Mouse (Mus musculus) mouse trophoblast stem cell (cell line): ENCODE data around the gene Pafah1b3.
"Not testable (repeated sequence)": the region's sequence is repeated elsewhere in the genome, so short reads cannot be mapped to it uniquely, and the experiment has no call there.

ENCODE experiments used
- in situ Hi-C, 2 experiments: fragments of 300-500 bp; cut with MseI, MboI; formaldehyde crosslinking; loops; 2 replicates in 1 of 2; 3 replicates in 1 of 2; pipeline ENCODE4 v1.15.1; 2025

Pafah1b3 gene

GRCm38 (mm10) chr7:25269545-25270271 is 28.1 kb downstream of the Pafah1b3 start:
- in situ Hi-C loops, result no loop called here

GRCm38 (mm10) chr7:25269029-25269428 is 28.8 kb downstream of the Pafah1b3 start:
- in situ Hi-C loops, result no loop called here

- in situ Hi-C loops, result no loop called here
Measured at GRCm38 (mm10) chr7:25268588-25268987, 29.2 kb downstream of the Pafah1b3 start.

DNA sequence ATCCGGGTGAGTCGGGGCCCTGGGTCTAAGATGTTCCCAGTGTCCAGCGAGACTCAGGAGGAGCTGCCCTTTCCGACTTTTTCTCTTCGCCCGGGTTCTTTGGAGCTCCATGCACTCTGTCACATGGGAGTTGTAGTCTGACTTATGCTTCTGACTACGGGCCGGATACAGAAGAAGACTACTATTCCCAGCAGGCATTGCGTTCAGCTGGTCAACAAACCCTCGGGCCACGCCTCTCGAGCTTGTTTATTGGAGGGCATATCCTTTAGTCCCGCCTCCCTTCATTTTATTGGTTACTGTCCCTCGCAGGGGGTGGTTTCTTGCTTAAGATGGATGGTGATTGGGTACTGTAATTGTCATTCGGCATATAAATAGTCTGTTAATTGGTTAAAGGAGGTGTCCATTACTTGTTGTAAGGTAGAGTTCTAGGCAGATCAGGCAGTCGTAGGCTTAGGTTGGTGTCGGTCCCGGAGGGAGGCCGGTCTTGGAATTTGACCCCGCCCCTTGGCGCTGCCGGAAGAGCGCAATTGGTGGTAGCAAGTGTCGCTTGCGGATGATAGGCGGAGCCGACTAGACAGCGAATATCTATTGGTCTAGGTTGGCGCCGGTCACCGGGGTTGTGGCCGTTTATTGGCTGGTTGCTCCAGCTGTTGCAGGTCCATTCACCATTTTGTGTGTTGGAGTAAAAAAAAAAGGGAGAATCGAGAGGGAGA is 29.9 kb downstream of the Pafah1b3 start:
- in situ Hi-C loops, result no loop called here

- in situ Hi-C loops, result no loop called here
Measured at GRCm38 (mm10) chr7:25267301-25267750, 30.5 kb downstream of the Pafah1b3 start, which contains the start of gene Cic. Gene Cic (plus strand): TSS chr7:25267704.

DNA sequence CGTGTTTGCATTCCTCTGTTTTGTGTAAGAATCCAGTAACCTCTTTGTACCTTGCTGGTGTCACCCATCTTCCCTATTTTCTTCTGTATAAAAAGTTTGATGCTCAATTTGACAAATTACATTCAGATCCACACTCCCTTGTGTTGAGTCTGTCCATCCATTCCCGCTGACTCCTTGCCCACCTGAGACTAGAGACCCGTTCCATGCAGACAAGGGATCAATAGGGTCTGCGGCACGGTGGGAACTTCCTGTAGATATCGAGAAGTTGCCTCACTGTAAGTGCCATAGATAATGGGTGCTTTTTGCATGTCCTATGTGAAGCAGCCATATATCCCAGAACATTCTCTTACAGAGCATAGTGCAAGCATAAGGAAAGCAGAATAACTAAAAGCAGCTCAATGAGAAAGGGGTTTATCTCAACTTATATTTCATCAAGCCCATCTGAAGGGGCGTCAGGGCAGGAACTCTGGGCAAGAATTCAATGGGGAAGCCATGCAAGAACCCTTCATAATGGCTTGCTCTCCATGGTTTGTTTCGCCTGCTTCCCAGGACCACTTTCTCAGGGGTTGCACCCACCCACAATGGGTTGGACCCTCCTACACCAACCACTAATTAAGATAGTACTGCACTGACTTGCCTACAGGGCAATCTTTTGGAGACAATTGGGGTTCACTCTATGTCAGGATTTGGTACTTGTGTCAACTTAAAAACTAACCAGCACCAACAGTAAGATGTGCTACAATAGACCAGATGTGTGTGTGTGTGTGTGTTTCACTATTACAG is 31.4 kb downstream of the Pafah1b3 start:
- in situ Hi-C loops, result no loop called here

DNA sequence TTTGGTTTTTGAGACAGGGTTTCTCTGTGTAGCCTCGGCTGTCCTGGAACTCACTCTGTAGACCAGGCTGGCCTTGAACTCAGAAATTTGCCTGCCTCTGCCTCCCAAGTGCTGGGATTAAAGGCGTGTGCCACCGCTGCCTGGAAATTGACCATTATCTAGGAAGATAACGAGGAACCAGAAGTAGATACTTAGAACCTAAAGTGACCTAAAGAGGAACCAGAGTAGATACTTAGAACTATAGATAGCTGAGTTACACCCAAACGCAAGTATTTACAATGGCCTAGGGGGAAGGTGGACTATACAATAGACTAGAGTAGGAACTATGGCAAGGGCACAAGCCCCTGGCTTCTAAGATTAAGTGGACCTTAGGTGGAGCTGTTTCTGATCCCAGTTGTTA is 32.0 kb downstream of the Pafah1b3 start:
- in situ Hi-C loops, result not testable (repeated sequence)

GRCm38 (mm10) chr7:25263968-25264870 is 33.6 kb downstream of the Pafah1b3 start:
- in situ Hi-C loops, result no loop called here

DNA sequence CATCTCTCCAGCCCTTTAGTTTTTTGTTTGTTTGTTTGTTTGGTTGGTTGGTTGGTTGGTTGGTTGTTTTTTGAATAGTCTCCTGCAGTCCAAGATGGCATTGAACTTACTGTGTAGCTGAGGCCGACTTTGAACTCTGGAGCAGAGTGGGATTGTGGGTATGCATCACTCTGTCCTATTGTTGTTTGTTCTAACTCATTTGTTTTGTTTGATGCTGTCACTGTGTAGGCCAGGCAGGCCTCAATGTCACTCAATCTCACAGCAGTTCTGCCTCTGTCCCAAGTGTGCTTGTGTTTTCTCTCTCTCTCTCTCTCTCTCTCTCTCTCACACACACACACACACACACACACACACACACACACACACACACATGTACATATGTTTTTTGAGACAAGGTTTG is 35.9 kb downstream of the Pafah1b3 start:
- in situ Hi-C loops, result no loop called here

- in situ Hi-C loops, result no loop called here
Measured at GRCm38 (mm10) chr7:25251822-25252221, 46.0 kb downstream of the Pafah1b3 start.

- in situ Hi-C loops, result no loop called here
Measured at GRCm38 (mm10) chr7:25251071-25251791, 46.6 kb downstream of the Pafah1b3 start.

DNA sequence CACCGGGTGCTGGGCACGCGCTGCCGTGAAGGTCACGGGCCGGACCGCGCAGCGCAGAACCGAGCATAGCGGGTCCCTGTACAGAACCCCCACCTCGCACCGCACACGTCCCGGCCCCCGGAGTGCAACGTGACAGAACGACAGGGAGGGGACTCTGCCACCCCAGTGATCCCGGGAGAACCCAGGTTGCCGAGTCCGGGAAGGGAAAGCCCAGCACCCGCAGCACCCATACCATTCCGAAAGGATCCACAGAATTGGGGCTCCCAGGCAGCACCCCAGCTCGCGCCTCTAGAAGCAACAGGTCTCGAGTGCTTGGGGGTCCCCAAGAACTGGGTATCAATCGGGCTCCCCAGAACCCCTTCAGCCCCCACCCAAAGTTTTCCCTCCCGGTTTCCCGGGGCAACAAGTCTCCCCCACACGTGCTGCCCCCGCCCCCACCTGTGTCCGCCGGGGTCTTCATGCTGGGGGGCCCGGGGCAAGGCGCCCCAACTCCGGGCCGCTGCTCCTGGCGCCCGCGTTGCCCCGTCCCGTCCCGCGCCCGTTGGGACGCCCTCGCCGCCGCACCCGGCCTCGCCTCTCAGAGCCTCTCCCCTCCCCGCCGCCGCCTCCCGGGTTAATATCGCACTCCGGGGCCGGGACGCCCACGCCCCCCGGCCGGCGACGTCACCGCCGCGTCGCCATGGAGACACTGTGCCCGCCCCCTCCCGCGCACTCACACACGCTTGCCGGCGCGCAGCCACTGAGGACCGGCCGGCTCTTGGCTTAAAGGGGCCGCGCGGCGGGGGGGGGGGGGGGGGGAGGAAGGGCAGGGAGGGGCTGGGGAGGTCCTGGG is 47.4 kb downstream of the Pafah1b3 start, which contains the start of gene Erf:
Erf (minus strand) TSS at position 621 of the 832 bp plus-strand sequence.
- in situ Hi-C loops, result no loop called here

DNA sequence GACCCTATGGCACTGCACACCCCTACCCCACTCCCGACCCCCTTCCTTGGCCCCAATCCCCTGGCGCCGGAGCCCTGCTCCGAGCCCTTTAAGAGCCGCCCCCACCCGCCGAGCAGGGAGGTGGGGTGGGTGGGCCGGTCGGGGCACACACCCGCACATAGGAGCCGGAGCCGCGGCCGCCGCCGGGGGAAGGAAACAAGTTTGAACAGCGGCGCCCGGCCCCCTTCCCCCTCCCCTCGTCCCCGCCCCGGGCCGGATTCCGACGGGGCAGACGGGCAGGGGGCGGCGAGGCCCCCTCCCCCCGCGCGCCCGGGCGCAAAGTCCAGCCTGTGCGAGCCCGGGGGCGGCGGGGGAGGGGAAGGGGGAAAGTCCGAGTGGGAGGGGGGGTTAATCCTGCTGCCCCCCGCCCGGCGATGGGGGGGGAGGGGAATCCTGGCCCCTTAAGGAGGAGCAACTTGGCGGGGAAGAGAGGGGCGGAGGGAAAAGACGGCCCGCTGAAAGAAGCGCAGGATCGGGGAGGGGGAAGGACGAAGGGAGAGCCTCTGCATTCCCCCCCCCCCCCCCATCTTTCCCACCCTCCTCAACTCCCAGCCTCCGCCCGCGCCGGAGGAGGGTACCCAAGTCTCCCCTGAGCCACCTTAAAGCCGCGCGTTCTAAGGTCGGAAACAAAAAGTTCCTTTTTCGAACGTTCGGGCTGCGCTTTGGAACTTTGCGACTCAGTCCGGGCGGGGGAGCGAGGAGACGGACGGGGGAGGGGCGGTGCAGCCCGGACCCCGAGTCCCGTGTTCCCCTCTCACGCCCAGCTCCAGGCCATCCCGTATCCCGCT is 48.3 kb downstream of the Pafah1b3 start:
- in situ Hi-C loops, result no loop called here

- in situ Hi-C loops, result no loop called here
Measured at GRCm38 (mm10) chr7:25248846-25249313, 48.9 kb downstream of the Pafah1b3 start.

DNA sequence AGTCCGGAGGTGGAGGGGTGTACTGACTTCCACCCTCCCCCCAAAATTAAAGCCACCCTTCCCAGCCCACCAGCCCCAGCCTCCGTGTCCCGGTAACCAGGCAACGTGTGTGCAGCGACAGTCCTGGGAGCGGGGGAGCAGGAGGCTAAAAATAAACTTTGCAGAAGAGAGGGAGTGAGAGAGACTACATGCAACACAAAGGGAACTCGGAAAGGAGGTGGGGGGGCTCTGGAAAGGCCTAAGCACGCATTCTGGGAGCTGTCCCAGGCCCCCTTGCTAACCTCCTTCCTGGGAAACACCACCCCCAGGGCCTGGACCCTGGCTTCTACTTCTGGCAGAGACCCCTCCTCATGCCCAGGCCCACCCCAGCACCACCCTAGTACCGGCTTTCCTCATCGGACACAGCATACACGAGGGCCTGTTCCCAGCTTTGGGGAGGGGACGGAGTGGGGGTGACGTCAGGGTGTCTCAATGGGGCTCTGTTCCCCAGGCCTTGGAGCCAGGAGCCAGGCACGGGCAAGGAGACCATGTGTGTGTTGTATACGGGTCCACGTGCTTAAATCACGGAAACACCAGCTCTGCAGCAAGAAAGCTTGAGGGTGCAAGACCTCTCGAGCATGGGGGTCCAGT is 49.7 kb downstream of the Pafah1b3 start:
- in situ Hi-C loops, result no loop called here

- in situ Hi-C loops, result no loop called here
Measured at GRCm38 (mm10) chr7:25247498-25247897, 50.3 kb downstream of the Pafah1b3 start.

- in situ Hi-C loops, result no loop called here
Measured at GRCm38 (mm10) chr7:25246759-25247137, 51.0 kb downstream of the Pafah1b3 start.
